Mouse (Mus musculus) hindbrain, embryonic 12.5 days (tissue): ENCODE results near the gene Cela3b. TPM values are rescaled to one million over a fixed set of nuclear protein-coding genes. Genes with fewer than 3 reads are reported as not detected.

Experiments
- ATAC-seq: fragments of 200-750 bp; cut with Nextera tagmentation; 2 replicates; pipeline ENCODE4 v1.8.0; 2017; ENCODE audit warnings: moderate TSS enrichment; ENCODE audit not compliant: low FRiP score
- H3K27ac ChIP-seq: fragments of 300-500 bp; sonication (generic); 2 replicates; pipeline ENCODE4 v1.5.1; 2016; ENCODE audit warnings: mild to moderate bottlenecking
- H3K27me3 ChIP-seq: fragments of 300-500 bp; sonication (generic); 2 replicates; pipeline ENCODE4 v1.6.1; 2016; ENCODE audit warnings: mild to moderate bottlenecking
- H3K36me3 ChIP-seq: fragments of 300-500 bp; sonication (generic); 2 replicates; pipeline ENCODE4 v1.6.1; 2016; ENCODE audit warnings: mild to moderate bottlenecking
- H3K4me1 ChIP-seq: fragments of 300-500 bp; sonication (generic); 2 replicates; pipeline ENCODE4 v1.6.1; 2016
- H3K4me2 ChIP-seq: fragments of 300-500 bp; sonication (generic); replicated peaks from 2 replicates; pipeline ENCODE4 v1.6.1; 2016; ENCODE audit warnings: mild to moderate bottlenecking
- H3K4me3 ChIP-seq: fragments of 300-500 bp; sonication (generic); 2 replicates; pipeline ENCODE4 v1.5.1; 2016; ENCODE audit warnings: mild to moderate bottlenecking
- H3K9ac ChIP-seq: fragments of 300-500 bp; sonication (generic); 2 replicates; pipeline ENCODE4 v1.6.1; 2016; ENCODE audit warnings: mild to moderate bottlenecking, moderate library complexity
- H3K9me3 ChIP-seq: fragments of 300-500 bp; sonication (generic); replicated peaks from 2 replicates; pipeline ENCODE4 v1.6.1; 2016; ENCODE audit warnings: mild to moderate bottlenecking
- WGBS: fragments of 180-500 bp; shearing (Covaris S2); methylation state at CpG from one replicate; pipeline ENCODE4 v1.1.7; 2016; 5-methylcytosine and 5-hydroxymethylcytosine counted together
- polyA plus RNA-seq: library from polyadenylated mRNA; unstranded; fragments of >200 nt; fragmentation: Nextera tagmentation; extraction: Ambion mirVana; gene quantifications from 2 replicates; pipeline ENCODE4 v1.2.1, GENCODE M21; 2016

The Cela3b gene
- polyA plus RNA-seq, 1 experiment from 2014 or later = not detected

GRCm38 (mm10) chr4:137396641-137397525 is 33.5 kb downstream of the Cela3b start:
- H3K27me3 ChIP-seq = no peaks in the 10 kb centered on the region
- no peaks in the 10 kb centered on the region for H3K36me3 ChIP-seq
- no peaks in the 10 kb centered on the region for H3K9me3 ChIP-seq
- WGBS = 75% methylated on average over 15 of the region's 15 CpGs
- H3K4me3 ChIP-seq = no peak overlapping the region
- H3K9ac ChIP-seq = no peak overlapping the region
- H3K27ac ChIP-seq = no peak overlapping the region
- H3K4me2 ChIP-seq = no peak overlapping the region
- ATAC-seq = no peak
- no peaks in the 10 kb centered on the region for H3K4me1 ChIP-seq

GRCm38 (mm10) chr4:137393378-137394135 is 36.8 kb downstream of the Cela3b start:
- WGBS = 59% methylated on average over 9 of the region's 9 CpGs

GRCm38 (mm10) chr4:137392874-137393273 is 37.5 kb downstream of the Cela3b start:
- H3K27ac ChIP-seq = no peak overlapping the region
- no peak overlapping the region for H3K4me2 ChIP-seq
- H3K9me3 ChIP-seq = no peaks in the 10 kb centered on the region
- H3K36me3 ChIP-seq = no peaks in the 10 kb centered on the region
- H3K9ac ChIP-seq = no peak overlapping the region
- peaks cover 2% of the 10 kb centered on the region for H3K4me1 ChIP-seq
- ATAC-seq = no peak
- no peak overlapping the region for H3K4me3 ChIP-seq
- 84% methylated on average over 9 of the region's 9 CpGs for WGBS
- no peaks in the 10 kb centered on the region for H3K27me3 ChIP-seq

More at GRCm38 (mm10) chr4:137393378-137394135, 36.8 kb downstream of the Cela3b start:
- Histone ChIP-seq H3K4me3 (no peak overlapping the region), H3K4me2 (no peak overlapping the region), H3K9me3 (no peaks in the 10 kb centered on the region), H3K9ac (no peak overlapping the region), H3K4me1 (peaks cover 2% of the 10 kb centered on the region), H3K27ac (no peak overlapping the region), H3K36me3 (no peaks in the 10 kb centered on the region), H3K27me3 (no peaks in the 10 kb centered on the region)
- no peak for ATAC-seq

GRCm38 (mm10) chr4:137391287-137391686 is 39.1 kb downstream of the Cela3b start:
- H3K36me3 ChIP-seq = no peaks in the 10 kb centered on the region
- no peaks in the 10 kb centered on the region for H3K9me3 ChIP-seq
- no peak for ATAC-seq
- H3K27me3 ChIP-seq = no peaks in the 10 kb centered on the region
- peaks cover 9% of the 10 kb centered on the region for H3K4me1 ChIP-seq
- H3K9ac ChIP-seq = no peak overlapping the region
- no peak overlapping the region for H3K27ac ChIP-seq
- no peak overlapping the region for H3K4me2 ChIP-seq
- no peak overlapping the region for H3K4me3 ChIP-seq
- 90% methylated on average over 3 of the region's 3 CpGs for WGBS

GRCm38 (mm10) chr4:137390196-137390595 is 40.1 kb downstream of the Cela3b start:
- Histone ChIP-seq H3K4me1 (peaks cover 9% of the 10 kb centered on the region), H3K9me3 (no peaks in the 10 kb centered on the region), H3K27me3 (no peaks in the 10 kb centered on the region), H3K4me2 (no peak overlapping the region), H3K27ac (no peak overlapping the region), H3K36me3 (no peaks in the 10 kb centered on the region), H3K4me3 (no peak overlapping the region), H3K9ac (no peak overlapping the region)
- no peak for ATAC-seq
- WGBS = 95% methylated on average over 4 of the region's 4 CpGs

GRCm38 (mm10) chr4:137388983-137389382 is 41.4 kb downstream of the Cela3b start:
- WGBS = 44% methylated on average over 6 of the region's 6 CpGs
- H3K9me3 ChIP-seq = no peaks in the 10 kb centered on the region
- H3K36me3 ChIP-seq = no peaks in the 10 kb centered on the region
- H3K9ac ChIP-seq = peak overlapping the region; percentile 85; the same call in 1 of the 2 replicates
- H3K4me1 ChIP-seq = peaks cover 9% of the 10 kb centered on the region
- H3K4me2 ChIP-seq = peak overlapping the region; percentile 92
- no peaks in the 10 kb centered on the region for H3K27me3 ChIP-seq
- ATAC-seq = no peak
- H3K27ac ChIP-seq = no peak overlapping the region
- H3K4me3 ChIP-seq = peak overlapping the region; percentile 80

- ATAC-seq = peak; percentile 91
- Histone ChIP-seq H3K4me1 (peaks cover 9% of the 10 kb centered on the region), H3K27me3 (no peaks in the 10 kb centered on the region), H3K36me3 (no peaks in the 10 kb centered on the region), H3K9ac (peak overlapping the region; percentile 85), H3K9me3 (no peaks in the 10 kb centered on the region), H3K27ac (peak overlapping the region; percentile 85), H3K4me3 (peak overlapping the region; percentile 80), H3K4me2 (peak overlapping the region; percentile 92)
- 2% methylated on average over 46 of the region's 46 CpGs for whole genome bisulfite sequencing
These were observed 42.1 kb downstream of the Cela3b start for GRCm38 (mm10) chr4:137388059-137388794.

GRCm38 (mm10) chr4:137387482-137388058 is 42.8 kb downstream of the Cela3b start:
- peak overlapping the region; percentile 92 for H3K4me2 ChIP-seq
- H3K36me3 ChIP-seq = no peaks in the 10 kb centered on the region
- peak overlapping the region; percentile 85 for H3K9ac ChIP-seq
- H3K27ac ChIP-seq = peak overlapping the region; percentile 85
- H3K4me3 ChIP-seq = peak overlapping the region; percentile 80
- H3K27me3 ChIP-seq = no peaks in the 10 kb centered on the region
- no peaks in the 10 kb centered on the region for H3K9me3 ChIP-seq
- ATAC-seq = no peak
- WGBS = 2% methylated on average over 20 of the region's 20 CpGs
- H3K4me1 ChIP-seq = peaks cover 9% of the 10 kb centered on the region

- no peak for ATAC-seq
- Histone ChIP-seq H3K4me1 (no peaks in the 10 kb centered on the region; the same call in 1 of the 2 replicates), H3K27ac (no peak overlapping the region), H3K4me2 (no peak overlapping the region; the same call in 1 of the 2 replicates), H3K4me3 (no peak overlapping the region), H3K27me3 (no peaks in the 10 kb centered on the region), H3K9me3 (no peaks in the 10 kb centered on the region), H3K9ac (no peak overlapping the region), H3K36me3 (no peaks in the 10 kb centered on the region)
- WGBS = 36% methylated on average over 14 of the region's 16 CpGs
These were observed 49.4 kb downstream of the Cela3b start for GRCm38 (mm10) chr4:137380702-137381605.

GRCm38 (mm10) chr4:137379713-137380255 is 50.6 kb downstream of the Cela3b start:
- ATAC-seq = no peak
- H3K4me3 ChIP-seq = no peak overlapping the region
- no peaks in the 10 kb centered on the region; the same call in 1 of the 2 replicates for H3K4me1 ChIP-seq
- H3K9ac ChIP-seq = no peak overlapping the region
- WGBS = 88% methylated on average over 10 of the region's 10 CpGs
- H3K27ac ChIP-seq = no peak overlapping the region
- H3K9me3 ChIP-seq = no peaks in the 10 kb centered on the region
- H3K4me2 ChIP-seq = no peak overlapping the region
- H3K27me3 ChIP-seq = no peaks in the 10 kb centered on the region
- H3K36me3 ChIP-seq = no peaks in the 10 kb centered on the region

GRCm38 (mm10) chr4:137379085-137379484 is 51.3 kb downstream of the Cela3b start:
- Histone ChIP-seq H3K4me3 (no peak overlapping the region), H3K36me3 (no peaks in the 10 kb centered on the region), H3K4me2 (no peak overlapping the region), H3K4me1 (no peaks in the 10 kb centered on the region; the same call in 1 of the 2 replicates), H3K27ac (no peak overlapping the region), H3K27me3 (no peaks in the 10 kb centered on the region), H3K9ac (no peak overlapping the region), H3K9me3 (no peaks in the 10 kb centered on the region)
- WGBS = 82% methylated on average over 3 of the region's 3 CpGs
- ATAC-seq = no peak
